Mouse (Mus musculus): ENCODE data around the gene Igdcc3. TPM values are rescaled to one million over a fixed set of nuclear protein-coding genes. Genes with fewer than 3 reads are reported as not detected.

Igdcc3 gene
- 0.06 TPM for polyA plus RNA-seq (2017; shearing (Covaris generic))

GRCm38 (mm10) chr9:65140936-65141305 lies at the start of gene Igdcc3:
Gene Igdcc3, plus strand, starts transcription at chr9:65141189.

GRCm38 (mm10) chr9:65100991-65101685 lies 39.9 kb upstream of the Igdcc3 start, which contains the start of gene Igdcc4:
Gene Igdcc4, plus strand, starts transcription at chr9:65101486.

DNA sequence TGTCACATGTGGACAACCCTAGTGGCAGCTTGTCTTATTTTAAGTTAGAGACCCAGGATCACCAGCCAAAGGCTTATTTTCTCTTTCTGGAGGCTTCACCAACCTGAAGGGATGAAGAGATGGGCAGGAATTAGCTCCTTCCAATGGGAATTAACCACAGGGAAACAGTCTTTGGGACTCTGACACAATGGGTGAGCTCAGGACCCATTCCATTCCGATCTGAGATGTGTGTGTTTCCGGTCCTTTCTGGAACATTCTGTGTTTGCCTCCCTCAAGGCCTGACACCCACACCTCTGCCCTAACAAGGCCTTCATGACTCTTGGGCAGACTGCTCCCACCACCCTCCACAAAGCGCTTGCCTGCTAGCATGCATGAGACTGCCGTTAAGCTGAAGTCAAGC lies 54.1 kb downstream of the Igdcc3 start, which contains the start of gene Parp16:
Gene Parp16, plus strand, starts transcription at position 301 of the 400 bp plus-strand sequence.

Other genes starting within 250 kb of the Igdcc3 start
- 0.12 TPM for gene Slc24a1, start 189.6 kb upstream of the Igdcc3 start, polyA plus RNA-seq (2017; shearing (Covaris generic))
- 46.5 TPM for gene Ints14, start 180.3 kb upstream of the Igdcc3 start, polyA plus RNA-seq (2017; shearing (Covaris generic))
- 118 TPM for gene Hacd3, start 119.5 kb upstream of the Igdcc3 start, polyA plus RNA-seq (2017; shearing (Covaris generic))
- gene Dpp8, start 108.8 kb upstream of the Igdcc3 start, polyA plus RNA-seq (2017; shearing (Covaris generic)), result 69.8 TPM
- 0.19 TPM for gene Igdcc4, start 39.7 kb upstream of the Igdcc3 start, polyA plus RNA-seq (2017; shearing (Covaris generic))
- gene Parp16, start 54.2 kb downstream of the Igdcc3 start, polyA plus RNA-seq (2017; shearing (Covaris generic)), result 10.5 TPM
- 0.07 TPM for gene Cilp, start 124.0 kb downstream of the Igdcc3 start, polyA plus RNA-seq (2017; shearing (Covaris generic))
- gene Clpx, start 153.1 kb downstream of the Igdcc3 start, polyA plus RNA-seq (2017; shearing (Covaris generic)), result 47.0 TPM
- gene Pdcd7, start 204.9 kb downstream of the Igdcc3 start, polyA plus RNA-seq (2017; shearing (Covaris generic)), result 32.8 TPM
- gene Ubap1l, start 219.9 kb downstream of the Igdcc3 start, polyA plus RNA-seq (2017; shearing (Covaris generic)), result 0.17 TPM